Mouse (Mus musculus) bone marrow macrophage, adult 2 months (primary cell): ENCODE data around the gene Hnrnpul2.

Source experiments
- CTCF ChIP-seq: IDR thresholded peaks from 2 replicates; pipeline ENCODE4 v1.5.1; 2012; ENCODE audit warnings: low read depth, mild to moderate bottlenecking, low read length, moderate library complexity
- POLR2A ChIP-seq: IDR thresholded peaks from 2 replicates; pipeline ENCODE4 v1.6.1; 2012; ENCODE audit warnings: mild to moderate bottlenecking, low read depth, low read length, borderline replicate concordance

- no peak for TF ChIP-seq CTCF
- TF ChIP-seq POLR2A = no peak
These were observed 18.4 kb downstream of the Hnrnpul2 start for GRCm38 (mm10) chr19:8838041-8838730.
